Mouse (Mus musculus) intestine, embryonic 14.5 days (tissue): ENCODE results near the gene Tex261. TPM values are rescaled to one million over a fixed set of nuclear protein-coding genes. Genes with fewer than 3 reads are reported as not detected.

Experiments
- ATAC-seq: fragments of 200-750 bp; cut with Nextera tagmentation; replicated peaks from 2 replicates; pipeline ENCODE4 v1.8.0; 2017; ENCODE audit warnings: low read depth, moderate number of reproducible peaks, moderate TSS enrichment, moderate library complexity; ENCODE audit not compliant: low FRiP score, low TSS enrichment
- DNase-seq: peaks from one replicate; pipeline ENCODE4 v3.0.0-alpha.2; 2018; ENCODE audit warnings: low spot score
- H3K27ac ChIP-seq: fragments of 300-500 bp; sonication (generic); 2 replicates; pipeline ENCODE4 v1.5.1; 2014; ENCODE audit warnings: low read depth, mild to moderate bottlenecking, control low read depth
- H3K27me3 ChIP-seq: fragments of 300-500 bp; sonication (generic); replicated peaks from 2 replicates; pipeline ENCODE4 v1.6.1; 2014; ENCODE audit warnings: low read length, control low read depth; ENCODE audit not compliant: control insufficient read depth, insufficient read depth
- H3K36me3 ChIP-seq: fragments of 300-500 bp; sonication (generic); 2 replicates; pipeline ENCODE4 v1.6.1; 2014; ENCODE audit warnings: low read length, control low read depth; ENCODE audit not compliant: control insufficient read depth, insufficient read depth
- H3K4me1 ChIP-seq: fragments of 300-500 bp; sonication (generic); replicated peaks from 2 replicates; pipeline ENCODE4 v1.6.1; 2014; ENCODE audit warnings: low read length, control low read depth, mixed read lengths; ENCODE audit not compliant: control insufficient read depth, insufficient read depth
- H3K4me2 ChIP-seq: fragments of 300-500 bp; sonication (generic); 2 replicates; pipeline ENCODE4 v1.6.1; 2014; ENCODE audit warnings: low read length
- H3K4me3 ChIP-seq: fragments of 300-500 bp; sonication (generic); 2 replicates; pipeline ENCODE4 v1.5.1; 2014; ENCODE audit warnings: low read depth, low read length, control low read depth, mixed read lengths
- H3K9ac ChIP-seq: fragments of 300-500 bp; sonication (generic); 2 replicates; pipeline ENCODE4 v1.6.1; 2014; ENCODE audit warnings: mild to moderate bottlenecking, low read length
- H3K9me3 ChIP-seq: fragments of 300-500 bp; sonication (generic); 2 replicates; pipeline ENCODE4 v1.6.1; 2016; ENCODE audit warnings: low read length, control low read depth; ENCODE audit not compliant: control insufficient read depth
- WGBS: fragments of 180-500 bp; shearing (Covaris S2); extraction: QIAGEN DNeasy Blood & Tissue Kit; methylation state at CpG from one replicate; pipeline ENCODE4 v1.1.7; 2014; 5-methylcytosine and 5-hydroxymethylcytosine counted together
- polyA plus RNA-seq: library from polyadenylated mRNA; unstranded; fragments of >200 nt; fragmentation: Nextera tagmentation; extraction: Ambion mirVana; gene quantifications from 2 replicates; pipeline ENCODE4 v1.2.1, GENCODE M21; 2014

Gene Tex261
- polyA plus RNA-seq, 1 experiment from 2014 or later: 79.3 TPM

DNA sequence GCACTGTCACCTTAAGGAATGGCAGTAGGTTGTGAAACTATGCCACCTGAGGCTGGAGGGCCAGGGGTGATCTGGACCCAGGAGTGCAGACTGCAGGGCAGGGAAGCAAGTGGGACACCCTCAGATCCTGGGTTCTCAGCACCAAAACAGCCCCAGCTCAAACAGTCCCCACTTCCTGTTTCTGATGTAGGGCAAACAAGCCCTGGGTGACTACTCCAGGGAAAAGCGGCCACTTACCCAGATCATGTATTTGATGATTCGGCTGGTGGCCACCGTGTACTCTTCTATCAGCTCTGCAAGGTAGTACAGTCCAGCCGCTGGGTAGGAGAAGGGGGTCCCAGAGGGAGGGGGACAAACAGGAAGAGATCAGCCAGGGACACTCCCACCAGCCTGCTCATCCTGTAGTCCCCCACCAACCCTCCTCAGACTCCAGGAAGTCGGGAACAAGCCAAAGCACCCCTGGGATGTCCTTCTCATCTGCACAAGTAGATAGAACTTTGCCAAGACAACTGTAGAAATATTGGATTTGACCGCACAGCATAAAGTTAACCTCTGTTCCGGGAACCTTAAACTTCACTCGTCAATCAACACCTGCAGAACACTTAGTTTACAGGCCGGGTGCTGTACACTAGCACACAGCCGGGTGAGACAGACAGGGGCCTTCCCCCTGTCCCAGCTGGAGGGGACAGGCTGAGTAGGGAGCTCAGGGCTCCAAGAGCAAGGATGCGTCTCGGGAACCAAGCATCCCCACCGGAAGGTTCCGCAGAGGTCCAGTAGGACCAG lies 641 bp downstream of the Tex261 start:
- Histone ChIP-seq H3K4me3 (peak overlapping the region; percentile 84), H3K27me3 (no peaks in the 10 kb centered on the region), H3K4me2 (peak overlapping the region; percentile 78), H3K9ac (peak overlapping the region; percentile 89), H3K9me3 (no peaks in the 10 kb centered on the region), H3K36me3 (peaks cover 32% of the 10 kb centered on the region), H3K4me1 (peaks cover 12% of the 10 kb centered on the region), H3K27ac (peak overlapping the region; percentile 79)
- DNase-seq (peak; percentile 76), ATAC-seq (peak; percentile 47)
- WGBS: 2% methylated on average over 14 of the region's 14 CpGs

DNA sequence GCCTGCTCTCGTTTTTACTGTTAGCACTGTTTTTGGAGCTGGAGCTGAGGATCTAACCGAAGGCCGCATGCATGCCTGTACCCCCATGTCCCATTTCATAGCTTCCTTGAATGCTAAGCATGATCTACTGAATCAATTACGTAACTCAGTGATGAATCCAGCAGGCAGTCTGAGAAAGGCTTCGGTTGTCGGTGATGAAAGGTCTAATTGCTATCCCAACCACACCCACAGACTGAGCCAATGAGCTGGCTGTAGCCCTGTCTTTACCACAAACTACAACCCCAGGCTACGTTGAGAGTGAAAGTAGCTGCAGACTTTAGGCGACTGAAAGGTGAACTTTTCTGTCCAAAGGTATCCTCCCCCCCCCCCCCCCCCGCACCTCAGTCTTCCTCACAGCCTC lies 1.5 kb downstream of the Tex261 start:
- ATAC-seq: no peak
- peak overlapping the region; percentile 89; the same call in 1 of the 2 replicates for H3K9ac ChIP-seq
- no peaks in the 10 kb centered on the region for H3K9me3 ChIP-seq

GRCm38 (mm10) chr6:83768485-83768884 lies 7.1 kb downstream of the Tex261 start:
- no peak for ATAC-seq
- Histone ChIP-seq H3K9me3 (no peaks in the 10 kb centered on the region), H3K4me2 (no peak overlapping the region), H3K9ac (no peak overlapping the region), H3K4me1 (no peaks in the 10 kb centered on the region), H3K27me3 (peaks cover 4% of the 10 kb centered on the region; the same call in 1 of the 2 replicates), H3K36me3 (peaks cover 38% of the 10 kb centered on the region), H3K4me3 (no peak overlapping the region), H3K27ac (no peak overlapping the region)
- WGBS: 81% methylated on average over 5 of the region's 5 CpGs
- no peak for DNase-seq

More for the DNA sequence above, 1.5 kb downstream of the Tex261 start:
- Histone ChIP-seq H3K36me3 (peaks cover 38% of the 10 kb centered on the region), H3K4me2 (peak overlapping the region; percentile 78), H3K27me3 (no peaks in the 10 kb centered on the region), H3K4me1 (peaks cover 12% of the 10 kb centered on the region), H3K4me3 (0 out of 2 replicates have a peak overlapping the region, but pooled peaks have one; percentile 84), H3K27ac (no peak overlapping the region)
- DNase-seq: no peak
- 61% methylated on average over 8 of the region's 9 CpGs for WGBS

- 84% methylated on average over 3 of the region's 3 CpGs for WGBS
These were observed 8.6 kb downstream of the Tex261 start for GRCm38 (mm10) chr6:83766982-83767381.

GRCm38 (mm10) chr6:83762880-83763431 lies 12.7 kb downstream of the Tex261 start:
- ATAC-seq (peak; percentile 76), DNase-seq (peak; percentile 66)
- WGBS: 1% methylated on average over 35 of the region's 35 CpGs
- Histone ChIP-seq H3K27me3 (peaks cover 47% of the 10 kb centered on the region), H3K4me1 (peaks cover 7% of the 10 kb centered on the region; the same call in 1 of the 2 replicates), H3K9me3 (no peaks in the 10 kb centered on the region), H3K4me3 (peak overlapping the region; percentile 25), H3K36me3 (no peaks in the 10 kb centered on the region), H3K9ac (no peak overlapping the region), H3K4me2 (peak overlapping the region; percentile 56), H3K27ac (no peak overlapping the region)

More at GRCm38 (mm10) chr6:83766982-83767381, 8.6 kb downstream of the Tex261 start:
- H3K4me3 ChIP-seq: no peak overlapping the region
- DNase-seq (no peak), ATAC-seq (no peak)
- H3K4me2 ChIP-seq: no peak overlapping the region
- no peaks in the 10 kb centered on the region for H3K9me3 ChIP-seq
- peaks cover 14% of the 10 kb centered on the region for H3K27me3 ChIP-seq
- no peak overlapping the region for H3K27ac ChIP-seq
- H3K4me1 ChIP-seq: peaks cover 7% of the 10 kb centered on the region; the same call in 1 of the 2 replicates
- H3K9ac ChIP-seq: no peak overlapping the region
- peaks cover 23% of the 10 kb centered on the region for H3K36me3 ChIP-seq

- Histone ChIP-seq H3K4me3 (peak within 1 kb of the TSS; percentile 25), H3K9ac (no peak within 1 kb of the TSS), H3K9me3 (no peaks in the 10 kb centered on the region), H3K36me3 (no peaks in the 10 kb centered on the region), H3K4me2 (peak within 1 kb of the TSS; percentile 56), H3K27ac (no peak within 1 kb of the TSS), H3K4me1 (peaks cover 7% of the 10 kb centered on the region; the same call in 1 of the 2 replicates), H3K27me3 (peaks cover 53% of the 10 kb centered on the region)
- ATAC-seq (0 out of 2 replicates have a peak, but pooled peaks have one; percentile 2), DNase-seq (no peak)
- 28% methylated on average over 6 of the region's 6 CpGs for WGBS
These were observed 13.3 kb downstream of the Tex261 start, which contains the start of gene Ankrd53 for GRCm38 (mm10) chr6:83762344-83762743. Gene Ankrd53, plus strand, starts transcription at chr6:83762644.

DNA sequence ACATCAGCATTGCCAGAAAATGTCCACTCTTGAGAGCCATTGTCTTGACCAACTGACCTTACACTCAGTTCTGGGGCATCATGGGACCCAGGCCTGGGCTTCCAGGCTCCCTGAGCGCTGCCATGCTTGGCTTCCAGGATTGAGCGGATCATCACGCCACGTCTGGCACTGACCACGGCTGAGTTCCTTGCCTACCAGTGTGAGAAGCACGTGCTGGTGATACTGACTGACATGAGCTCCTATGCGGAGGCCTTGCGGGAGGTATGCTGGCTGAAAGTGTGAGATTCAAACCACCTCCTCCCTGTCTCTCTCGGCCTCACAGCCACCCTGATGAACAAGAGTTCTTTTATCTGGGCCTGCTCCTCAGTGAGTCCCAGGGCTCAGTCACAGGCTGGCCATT lies 19.6 kb downstream of the Tex261 start:
- Histone ChIP-seq H3K4me3 (no peak overlapping the region), H3K27me3 (peaks cover 49% of the 10 kb centered on the region), H3K9ac (no peak overlapping the region), H3K27ac (no peak overlapping the region), H3K4me1 (no peaks in the 10 kb centered on the region), H3K4me2 (no peak overlapping the region), H3K36me3 (no peaks in the 10 kb centered on the region), H3K9me3 (no peaks in the 10 kb centered on the region)
- ATAC-seq (no peak), DNase-seq (no peak)
- WGBS: 69% methylated on average over 9 of the region's 9 CpGs

- no peaks in the 10 kb centered on the region for H3K9me3 ChIP-seq
- no peak; the same call in 1 of the 2 replicates for ATAC-seq
- H3K27me3 ChIP-seq: peaks cover 15% of the 10 kb centered on the region; the same call in 1 of the 2 replicates
- peak overlapping the region; percentile 32; the same call in 1 of the 2 replicates for H3K4me2 ChIP-seq
- H3K9ac ChIP-seq: no peak overlapping the region
- no peak overlapping the region for H3K4me3 ChIP-seq
- no peaks in the 10 kb centered on the region for H3K36me3 ChIP-seq
- 9% methylated on average over 11 of the region's 11 CpGs for WGBS
- H3K27ac ChIP-seq: no peak overlapping the region
- peak; percentile 89 for DNase-seq
- no peaks in the 10 kb centered on the region for H3K4me1 ChIP-seq
These were observed 25.4 kb downstream of the Tex261 start for GRCm38 (mm10) chr6:83750171-83750684.
